Mouse (Mus musculus) ES-E14 (cell line): ENCODE measurements at regions not wholly inside any gene's neighbourhood (a gene's known extent, or its start where the extent isn't known, plus 50 kb on each side); places are given as distances from the start of the nearest gene placed in this dataset.

Experiments used
- DNase-seq: peaks from one replicate; pipeline ENCODE4 v3.0.0-alpha.2; 2013; ENCODE audit warnings: low read depth, low spot score
- H3K27ac ChIP-seq: 2 replicates; pipeline ENCODE4 v1.5.1; 2012; ENCODE audit warnings: low read depth, mild to moderate bottlenecking, low read length, moderate library complexity, mixed read lengths; ENCODE audit not compliant: poor library complexity, insufficient read depth, severe bottlenecking
- H3K36me3 ChIP-seq: 2 replicates; pipeline ENCODE4 v1.6.1; 2012; ENCODE audit warnings: mild to moderate bottlenecking, low read length, moderate library complexity, mixed read lengths; ENCODE audit not compliant: control insufficient read depth, poor library complexity, insufficient read depth, severe bottlenecking
- H3K4me1 ChIP-seq, 2 experiments: fragments of 150-350 bp in 1 of 2; sonication (generic) in 1 of 2; 2 replicates each; pipeline ENCODE4 v1.6.1; 2012; ENCODE audit warnings: low read length in 2 of 2, mild to moderate bottlenecking in 1 of 2, mixed read lengths in 1 of 2; ENCODE audit not compliant: control insufficient read depth in 2 of 2, insufficient read depth in 2 of 2, poor library complexity in 1 of 2
- H3K4me3 ChIP-seq, 2 experiments: fragments of 150-350 bp in 1 of 2; sonication (generic) in 1 of 2; 2 replicates each; pipeline ENCODE4 v1.5.1; 2012; ENCODE audit warnings: low read length in 2 of 2, low read depth in 1 of 2, mild to moderate bottlenecking in 1 of 2, mixed read lengths in 1 of 2; ENCODE audit not compliant: insufficient read depth in 1 of 2, poor library complexity in 1 of 2, severe bottlenecking in 1 of 2
- H3K9ac ChIP-seq: 2 replicates; pipeline ENCODE4 v1.6.1; 2012; ENCODE audit warnings: low read depth, mild to moderate bottlenecking, low read length, mixed read lengths; ENCODE audit not compliant: poor library complexity, insufficient read depth, severe bottlenecking
- H3K9me3 ChIP-seq: fragments of 150-350 bp; sonication (generic); 2 replicates; pipeline ENCODE4 v1.6.1; 2012; ENCODE audit warnings: low read depth, mild to moderate bottlenecking, low read length; ENCODE audit not compliant: control insufficient read depth, insufficient read depth
- CHD2 ChIP-seq: IDR thresholded peaks from 2 replicates; pipeline ENCODE4 v1.6.1; 2014; ENCODE audit warnings: mild to moderate bottlenecking, low read depth, low read length, inconsistent platforms
- HCFC1 ChIP-seq: IDR thresholded peaks from 2 replicates; pipeline ENCODE4 v1.6.1; 2012; ENCODE audit warnings: low read length, inconsistent platforms, borderline replicate concordance; ENCODE audit not compliant: insufficient read depth
- MAFK ChIP-seq: IDR thresholded peaks from 2 replicates; pipeline ENCODE4 v1.6.1; 2014; ENCODE audit warnings: mild to moderate bottlenecking, low read depth, low read length, inconsistent platforms; ENCODE audit not compliant: insufficient read depth
- ZC3H11A ChIP-seq: IDR thresholded peaks from 2 replicates; pipeline ENCODE4 v1.6.1; 2012; ENCODE audit warnings: low read depth, mild to moderate bottlenecking, inconsistent platforms, low read length, borderline replicate concordance
- ZNF384 ChIP-seq: IDR thresholded peaks from 2 replicates; pipeline ENCODE4 v1.6.1; 2012; ENCODE audit warnings: low read depth, low read length, inconsistent platforms
- in situ Hi-C, 2 experiments: fragments of 600-800 bp; cut with MboI; formaldehyde crosslinking; loops; one replicate each; pipeline ENCODE4 v1.15.1; 2025; ENCODE audit warnings: low sequenced_read_pairs in 2 of 2, inconsistent platforms in 1 of 2; ENCODE audit not compliant: unreplicated experiment in 2 of 2

GRCm38 (mm10) chr10:96934661-96935060, 317.9 kb downstream of the Btg1 start:
- H3K9ac ChIP-seq = no peak overlapping the region
- in situ Hi-C loops = no loop called here

DNA sequence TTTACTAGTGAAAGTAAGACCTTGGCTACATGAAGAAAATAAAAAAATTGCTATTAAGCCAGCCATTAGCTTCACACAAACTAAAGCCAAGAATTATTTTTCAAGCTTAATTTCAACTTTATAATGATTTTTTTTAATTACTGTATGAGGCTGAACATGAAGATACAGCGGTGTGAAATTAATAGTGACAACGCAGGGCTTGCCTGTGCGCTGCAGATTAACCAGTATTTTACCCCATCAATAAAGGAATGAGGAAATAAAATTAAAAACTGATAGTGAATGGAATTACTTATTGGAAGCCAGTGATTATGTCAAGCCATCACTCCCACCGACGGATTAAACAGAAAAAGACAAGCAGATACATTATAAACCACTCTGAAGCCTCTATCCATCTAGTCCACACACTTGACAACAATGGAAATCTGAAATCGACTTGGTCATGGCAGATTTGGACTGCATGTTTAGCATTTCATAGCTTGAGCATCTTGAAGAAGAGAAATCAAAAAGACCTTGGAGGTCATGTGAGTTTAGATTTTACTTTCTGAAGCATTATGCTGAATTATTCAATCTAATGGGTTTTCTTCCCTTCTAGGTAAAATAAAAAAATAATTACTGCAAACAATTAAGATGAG, 324.2 kb downstream of the Btg1 start:
- in situ Hi-C loops = no loop called here
- H3K9me3 ChIP-seq = no peaks in the 10 kb centered on the region

More at GRCm38 (mm10) chr10:96934661-96935060, 317.9 kb downstream of the Btg1 start:
- Histone ChIP-seq H3K36me3 (no peaks in the 10 kb centered on the region), H3K4me1 (no peaks in the 10 kb centered on the region), H3K9me3 (no peaks in the 10 kb centered on the region), H3K27ac (no peak overlapping the region), H3K4me3 (no peak overlapping the region)
- peak; percentile 8 for DNase-seq
- TF ChIP-seq ZC3H11A (no peak), HCFC1 (no peak), CHD2 (no peak), MAFK (no peak), ZNF384 (no peak)

DNA sequence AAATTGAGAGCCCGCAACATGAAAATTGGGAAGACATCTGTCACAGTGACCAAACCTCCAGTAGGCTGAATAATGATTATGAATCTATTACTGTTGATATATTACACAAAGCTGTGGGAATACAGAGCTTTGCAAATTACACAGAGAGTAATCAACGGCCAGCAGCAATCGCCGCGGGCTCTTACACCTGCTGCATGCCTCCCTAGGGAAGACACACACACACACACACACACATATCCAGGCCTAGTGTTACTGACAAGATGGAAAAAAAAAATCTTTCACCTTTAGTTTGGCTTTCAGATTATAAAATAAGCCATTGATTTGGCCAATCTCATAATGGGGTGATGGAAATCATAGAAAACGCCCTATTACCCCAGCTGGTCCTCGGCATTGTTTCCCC, 327.4 kb downstream of the Btg1 start:
- Histone ChIP-seq H3K4me1 (no peaks in the 10 kb centered on the region), H3K27ac (no peak overlapping the region), H3K9ac (no peak overlapping the region), H3K9me3 (no peaks in the 10 kb centered on the region), H3K4me3 (no peak overlapping the region), H3K36me3 (no peaks in the 10 kb centered on the region)
- no peak for TF ChIP-seq ZC3H11A
- no peak for TF ChIP-seq CHD2
- no peak for TF ChIP-seq MAFK
- TF ChIP-seq ZNF384 = no peak
- TF ChIP-seq HCFC1 = no peak
- in situ Hi-C loops = no loop called here
- no peak for DNase-seq

More for the DNA sequence above, 324.2 kb downstream of the Btg1 start:
- Histone ChIP-seq H3K4me1 (no peaks in the 10 kb centered on the region), H3K27ac (no peak overlapping the region), H3K36me3 (no peaks in the 10 kb centered on the region), H3K4me3 (no peak overlapping the region), H3K9ac (no peak overlapping the region)
- TF ChIP-seq ZNF384 (no peak), ZC3H11A (no peak), MAFK (no peak), CHD2 (no peak), HCFC1 (no peak)
- no peak for DNase-seq

- DNase-seq = no peak
- in situ Hi-C loops = no loop called here
- Histone ChIP-seq H3K4me3 (no peak overlapping the region), H3K9me3 (no peaks in the 10 kb centered on the region), H3K36me3 (no peaks in the 10 kb centered on the region), H3K9ac (no peak overlapping the region), H3K27ac (no peak overlapping the region), H3K4me1 (no peaks in the 10 kb centered on the region)
- TF ChIP-seq ZC3H11A (no peak), CHD2 (no peak), MAFK (no peak), ZNF384 (no peak), HCFC1 (no peak)
Observed at GRCm38 (mm10) chr10:96947971-96948370, 331.2 kb downstream of the Btg1 start.
